In the genomic region with DNA sequence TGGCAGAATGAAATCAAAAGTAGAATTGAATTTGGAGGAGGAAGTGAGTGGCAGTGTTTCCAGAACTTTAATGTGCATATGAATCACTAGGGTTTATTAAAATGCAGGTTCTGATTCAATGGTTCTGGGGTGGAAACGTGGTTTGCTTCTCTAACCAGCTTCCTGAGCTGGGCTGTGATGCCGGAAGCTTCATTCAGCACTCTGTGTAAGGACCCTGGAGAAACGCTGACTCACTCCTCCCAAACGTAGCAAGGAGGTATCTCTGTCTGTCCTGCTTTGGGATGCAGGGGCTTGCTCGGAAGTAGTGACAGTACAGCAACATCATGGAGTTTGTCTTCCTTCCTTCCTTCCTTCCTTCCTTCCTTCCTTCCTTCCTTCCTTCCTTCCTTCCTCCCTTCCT, we compare ENCODE assay signal across 21 mouse cellular contexts.
DNase-seq lines count a peak whose midpoint lies in the region; ATAC-seq lines count a peak whose summit lies in the region.
"Had no signal": no experiment of that assay in that cellular context is flagged by ENCODE, and none has a peak within 500 bp of the region (broad histone marks: within the 10 kb centered on the region; RNA-seq: fewer than 3 reads in every experiment).

No protein-coding gene starts in this region.

- no peak for DNase-seq in frontal cortex, postnatal 25 days (ENCODE audit: low spot score in 2 of 2)
- DNase-seq in 3T3-L1 (ENCODE audit: low read depth, low spot score) (peak; percentile 5), R1 (ENCODE audit: low read depth, low spot score) (peak; percentile 47)
- no peak for DNase-seq in right cerebral cortex, adult 18-20 months
- DNase-seq in heart, adult 18-20 months: no peak
- DNase-seq: adrenal gland, adult 8-10 months; adrenal gland, postnatal 25 days; cerebellum, adult 18-20 months; cerebellum, adult 9-10 months; cerebellum, postnatal 14 days; gastrocnemius, postnatal 25 days; heart, adult 2 months; heart, postnatal 14 days; heart, postnatal 4 days had no signal

- peak; percentile 44; the same call in 1 of the 2 replicates for ATAC-seq in frontal cortex, adult (ENCODE audit: low TSS enrichment)
- ATAC-seq: CD4-positive, CD25-positive, alpha-beta regulatory T cell, adult 4 months; forebrain, embryonic 13.5 days; forebrain, embryonic 16.5 days; hindbrain, postnatal 0 days; inflammation-experienced regulatory T-cells, adult 6 months; intestine, embryonic 16.5 days had no signal

Comparison
In these comparisons a context has a peak if more than half of its experiments do, and no peak if none do; other contexts are left out.
1. DNase-seq: peak in 3T3-L1 (single experiment) and R1 (single experiment); none in frontal cortex, postnatal 25 days (0 of 2), right cerebral cortex, adult 18-20 months (single experiment) and heart, adult 18-20 months (0 of 2).